Mouse (Mus musculus) heart, postnatal 14 days (tissue): ENCODE results near the gene Pter. TPM values are rescaled to one million over a fixed set of nuclear protein-coding genes. Genes with fewer than 3 reads are reported as not detected.

Experiments used
- DNase-seq, 2 experiments: peaks; one replicate each; pipeline ENCODE4 v3.0.0; 2021 to 2022
- intact Hi-C: fragments of 180-260 bp; cut with DNase I; formaldehyde crosslinking; loops from one replicate; pipeline ENCODE4 v1.15.1; 2025
- total RNA-seq, 2 experiments: library from RNA; stranded (reverse); gene quantifications; 2 replicates each; pipeline ENCODE4 v1.2.3; 2021

Pter gene
- total RNA-seq, 2 experiments from 2014 or later = 5.1 to 5.8 TPM

DNA sequence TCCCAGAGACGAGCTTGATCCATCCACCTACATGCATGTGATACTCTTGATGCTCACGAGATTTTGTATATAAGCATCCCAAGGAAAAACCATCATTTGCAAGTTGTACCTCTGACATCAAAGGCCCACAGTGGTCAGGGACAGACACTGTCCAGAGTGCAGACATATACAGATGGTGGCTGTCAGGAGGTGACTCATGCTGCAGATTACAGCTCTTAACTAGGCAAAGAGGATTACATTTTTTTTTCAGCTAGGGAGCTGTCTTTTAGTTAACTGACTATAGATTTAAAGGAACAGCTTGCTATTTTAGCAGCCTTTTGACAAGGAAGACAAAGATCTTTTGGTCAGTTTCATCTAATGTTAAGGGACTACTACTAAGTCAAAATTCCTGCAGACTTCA, 76.2 kb downstream of the Pter start:
- intact Hi-C loops = no loop called here
- DNase-seq = no peak

DNA sequence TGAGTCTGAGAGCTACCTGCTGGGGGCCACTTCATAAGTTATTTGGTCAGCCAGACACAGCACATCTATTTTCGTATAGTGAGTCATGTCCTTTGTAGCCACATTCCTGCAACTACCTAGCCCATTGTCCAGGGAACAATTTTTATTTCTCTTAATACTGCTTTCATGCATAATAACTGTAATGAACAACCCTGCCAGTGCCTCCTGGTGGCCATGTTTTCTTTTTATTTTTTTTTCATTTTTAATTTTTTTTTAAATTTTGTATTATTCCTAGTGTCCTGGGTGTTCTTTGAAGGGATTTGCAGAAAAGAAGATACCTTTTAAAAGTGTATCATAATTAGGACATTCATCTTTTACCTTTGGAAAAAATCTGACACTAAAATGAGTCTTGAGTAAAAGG, 84.6 kb downstream of the Pter start:
- intact Hi-C loops = no loop called here
- no peak for DNase-seq

DNA sequence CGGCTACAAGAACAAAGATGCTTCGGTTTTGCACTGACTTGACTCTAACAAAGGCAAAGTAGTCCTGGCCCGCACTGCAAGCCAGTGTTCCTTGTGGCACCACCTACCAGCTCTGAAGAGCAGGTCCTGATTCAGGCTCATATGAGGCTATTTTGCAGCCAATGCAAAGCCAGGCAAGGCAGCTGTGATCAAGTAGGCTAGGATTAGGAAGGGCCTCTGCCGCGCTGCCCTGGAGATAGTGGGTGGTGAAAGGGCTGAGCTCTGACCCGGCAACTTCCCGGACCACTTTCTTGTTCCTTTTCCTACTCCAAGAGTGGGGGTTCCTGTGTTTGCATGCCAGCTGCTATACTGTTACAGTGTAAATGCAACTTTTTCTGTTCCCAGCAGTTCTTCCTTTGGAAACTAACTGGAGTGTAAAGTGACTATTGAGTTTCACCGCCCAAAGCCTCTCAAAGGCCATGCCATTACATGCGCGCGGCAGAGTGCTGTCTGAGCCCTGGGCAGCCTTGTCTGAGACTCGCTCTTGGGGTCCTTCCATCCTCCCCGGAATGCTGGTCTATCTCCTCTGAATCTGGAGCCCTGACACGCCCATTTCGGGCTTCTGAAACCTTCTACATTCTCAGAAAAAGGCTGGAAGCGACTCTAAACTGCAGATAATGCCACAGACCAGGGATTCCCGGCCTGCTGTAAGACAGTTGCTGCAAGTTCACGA, 85.6 kb downstream of the Pter start:
- DNase-seq = no peak
- intact Hi-C loops = no loop called here

DNA sequence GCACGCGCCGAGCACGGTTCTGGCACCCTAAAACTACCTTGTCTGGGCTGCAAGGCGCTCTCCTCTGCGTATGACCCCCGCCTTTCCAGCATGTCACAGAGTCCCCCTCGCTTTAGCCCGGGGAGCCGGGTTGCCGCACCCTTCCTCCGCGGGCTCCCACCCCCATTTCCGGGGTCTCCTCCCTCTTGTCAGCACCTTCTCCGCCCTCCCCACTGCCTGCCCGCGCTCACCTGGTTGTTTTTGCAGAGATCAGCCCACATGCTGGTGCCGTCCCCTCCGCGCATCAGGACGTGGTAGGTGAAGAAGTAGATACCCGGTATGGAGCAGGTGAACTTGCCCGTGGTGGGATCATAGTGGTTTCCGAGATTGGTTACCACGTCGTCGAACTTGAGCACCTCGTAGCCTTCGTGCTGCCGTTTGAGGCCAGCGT, 86.2 kb downstream of the Pter start:
- intact Hi-C loops = no loop called here
- peak; percentile 2 to 4 for DNase-seq

DNA sequence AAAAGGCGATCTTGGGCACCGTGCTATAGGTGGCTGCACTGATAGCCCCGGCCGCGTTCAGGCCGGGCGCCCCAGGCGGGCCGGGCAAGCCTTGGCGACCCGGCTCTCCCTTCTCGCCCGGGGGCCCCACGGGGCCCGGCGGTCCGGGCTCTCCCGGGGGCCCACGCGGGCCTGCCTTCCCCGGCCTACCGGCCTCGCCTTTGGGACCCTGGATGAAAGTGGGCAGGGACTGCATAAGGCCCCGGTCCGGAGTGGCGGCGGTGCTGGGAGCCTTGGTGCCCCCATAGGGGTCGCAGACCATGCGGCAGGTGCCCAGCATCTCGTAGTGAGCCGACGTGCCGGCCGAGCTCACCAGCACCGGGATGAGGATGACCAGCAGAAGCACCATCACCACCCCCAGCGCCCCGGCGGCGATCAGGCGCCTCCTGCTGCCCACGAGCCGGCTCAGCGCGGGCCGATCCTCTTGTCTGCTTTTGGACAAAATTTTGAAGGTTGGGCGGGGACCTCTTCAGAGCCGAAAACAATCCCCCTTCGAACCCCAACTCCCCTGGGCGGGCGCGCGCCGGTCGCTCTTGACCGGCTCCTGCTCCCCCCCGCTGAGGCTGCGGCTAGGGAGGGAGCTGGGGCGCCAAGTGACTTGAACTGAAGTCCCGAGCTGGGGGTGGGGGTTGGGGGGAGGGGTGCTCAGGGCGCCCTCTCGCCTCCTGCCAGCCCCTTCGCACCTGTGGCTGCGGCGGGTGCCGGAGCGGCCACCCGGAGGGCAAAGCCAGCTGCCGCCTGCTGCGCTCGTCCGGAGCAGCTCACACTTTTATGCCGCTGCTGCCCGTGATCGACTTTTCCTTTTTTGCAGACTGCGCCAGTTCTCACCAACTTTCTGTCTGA, 86.9 kb downstream of the Pter start:
- DNase-seq = peak; percentile 35 to 58
- intact Hi-C loops = loop anchor here (1.0 kb wide), 1 partner anchor 302 kb away; no protein-coding TSS in a partner anchor

DNA sequence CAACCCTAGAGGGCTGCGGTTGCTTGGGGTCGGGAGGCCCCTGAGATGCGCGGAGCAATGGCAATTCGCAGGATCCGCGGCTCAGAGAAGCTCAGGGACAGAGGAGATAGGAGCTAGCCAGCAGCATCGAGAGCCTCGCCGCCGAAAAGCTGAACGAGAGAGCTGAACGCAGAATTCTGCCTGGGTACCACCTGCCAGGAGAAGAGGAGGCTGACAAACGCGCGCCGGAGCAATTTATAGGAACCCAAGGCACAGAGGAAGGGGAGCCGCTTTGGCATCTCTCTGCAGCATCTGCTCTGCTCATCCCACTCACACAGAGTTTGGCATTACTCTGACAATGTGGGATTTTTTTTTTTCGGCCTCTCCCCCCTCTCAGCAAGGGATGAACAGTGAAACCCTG, 87.6 kb downstream of the Pter start, which contains the start of gene C1ql3:
Gene C1ql3, minus strand, starts transcription at position 335 of the 400 bp plus-strand sequence.
- DNase-seq = no peak
- intact Hi-C loops = loop anchor here (1.0 kb wide), 1 partner anchor 303 kb away; no protein-coding TSS in a partner anchor

DNA sequence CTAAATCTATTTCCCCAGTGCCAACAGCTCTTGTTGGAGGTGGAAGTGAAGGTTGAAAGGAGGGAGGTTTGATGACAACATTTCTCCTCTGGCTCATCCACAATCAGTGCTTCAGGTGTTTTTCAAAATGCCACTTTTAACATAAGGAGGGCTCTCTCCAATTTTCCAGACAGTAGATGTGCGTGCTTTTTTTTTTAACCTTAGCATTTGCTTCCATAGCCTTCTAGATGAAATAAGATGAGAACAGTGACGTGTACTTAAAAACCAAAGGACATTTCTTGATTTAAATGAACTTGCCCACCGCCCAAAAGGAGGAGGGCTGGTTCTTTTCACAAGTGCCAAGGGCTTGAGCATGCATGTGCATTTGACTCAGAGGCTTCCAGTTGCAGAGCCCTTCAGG, 88.1 kb downstream of the Pter start:
- DNase-seq = no peak
- intact Hi-C loops = loop anchor here (1.0 kb wide), 1 partner anchor 304 kb away; no protein-coding TSS in a partner anchor

DNA sequence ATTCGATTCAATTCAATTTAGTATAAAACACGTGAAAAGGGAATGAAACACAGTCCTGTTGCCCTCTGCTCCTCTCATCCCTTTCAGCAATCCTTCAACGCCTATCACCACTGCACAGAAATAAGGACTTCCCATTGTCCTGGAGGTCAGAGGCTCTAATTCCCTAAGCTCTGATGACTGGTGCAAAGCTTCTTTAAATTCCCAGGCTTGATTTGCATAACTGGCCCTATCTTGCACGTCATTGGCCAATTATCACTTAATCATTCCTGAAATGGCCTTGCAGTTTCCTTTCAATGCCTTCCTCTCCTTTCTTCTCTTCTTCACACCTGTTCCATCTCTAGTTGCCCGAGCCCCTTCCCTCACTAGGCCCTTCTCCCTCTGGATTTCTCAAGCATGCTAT, 94.5 kb downstream of the Pter start:
- intact Hi-C loops = no loop called here

DNA sequence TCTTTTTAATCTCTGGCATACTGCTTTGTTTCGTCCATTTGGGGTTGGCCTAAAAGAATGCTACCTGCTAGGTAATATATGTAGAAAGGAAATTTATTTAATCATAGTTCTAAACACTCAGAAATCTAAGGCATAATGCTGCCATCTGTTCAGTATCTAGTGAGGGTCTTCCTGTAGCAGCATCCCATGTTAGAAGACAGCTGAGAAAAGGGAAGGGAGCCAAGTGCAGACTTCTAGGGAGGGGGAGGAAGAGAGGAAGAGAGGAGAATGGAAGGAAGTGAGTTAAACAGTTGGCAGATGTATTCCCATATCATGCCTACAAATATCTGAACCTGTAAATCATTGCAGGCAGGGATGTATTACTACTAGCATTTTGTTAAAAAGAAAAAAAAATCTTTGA, 95.0 kb downstream of the Pter start:
- no peak for DNase-seq
- intact Hi-C loops = no loop called here

More for the DNA sequence above, 94.5 kb downstream of the Pter start:
- no peak for DNase-seq

DNA sequence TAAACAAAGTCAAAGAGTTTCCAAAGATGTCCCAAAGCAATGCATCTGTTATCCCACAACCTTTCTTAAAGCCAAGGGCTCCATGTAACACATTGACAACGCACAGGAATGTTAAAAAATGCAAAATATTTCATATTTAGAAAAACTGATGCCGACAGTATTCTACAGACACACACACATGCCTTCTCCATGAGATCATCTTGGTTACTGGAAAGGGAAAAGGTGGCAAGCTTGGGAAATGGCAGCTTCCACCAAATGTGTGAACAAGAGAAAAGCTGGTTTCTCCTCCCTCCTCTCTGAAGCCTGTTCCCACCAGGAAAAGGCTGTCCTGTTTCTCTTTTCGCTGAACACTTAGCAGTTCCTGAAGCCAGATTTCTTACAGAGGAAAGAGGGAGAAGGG, 114.9 kb downstream of the Pter start:
- intact Hi-C loops = no loop called here
- no peak for DNase-seq

DNA sequence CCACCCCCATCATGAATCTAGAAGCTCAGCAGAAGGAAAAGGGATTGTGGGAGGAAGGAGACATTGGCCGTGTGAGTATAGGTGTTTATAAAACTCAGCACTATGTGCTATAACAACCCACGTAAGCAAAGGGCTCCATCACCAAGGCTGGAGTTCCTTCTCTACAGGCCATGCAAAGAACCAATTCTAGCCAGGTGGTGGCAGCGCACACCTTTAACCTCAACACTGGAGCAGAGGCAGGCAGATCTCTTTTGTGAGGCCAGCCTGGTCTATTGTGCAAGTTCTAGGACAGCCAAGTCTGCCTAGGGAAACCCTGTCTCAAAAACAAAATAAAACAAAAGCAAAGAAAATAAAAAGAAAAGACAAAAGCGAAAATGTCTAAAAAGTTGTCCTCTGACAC, 115.9 kb downstream of the Pter start:
- no peak for DNase-seq
- intact Hi-C loops = no loop called here

DNA sequence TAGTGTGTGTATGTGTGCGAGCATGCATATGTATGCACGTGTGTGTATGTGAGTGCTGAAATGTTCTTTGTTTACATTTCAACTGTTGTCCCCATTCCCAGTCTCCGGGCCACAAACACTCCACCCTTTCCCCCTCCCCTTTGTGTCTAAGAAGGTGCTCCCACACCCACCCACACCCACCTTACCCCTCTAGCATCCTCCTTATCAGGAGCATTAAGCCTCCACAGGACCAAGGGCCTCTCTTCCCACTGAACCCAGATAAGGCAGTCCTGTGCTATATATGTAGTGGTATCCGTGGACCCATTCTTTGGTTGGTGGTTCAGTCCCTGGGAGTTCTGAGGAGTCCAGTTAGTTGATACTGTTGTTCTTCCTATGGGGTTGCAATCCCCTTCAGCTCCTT, 120.7 kb downstream of the Pter start:
- intact Hi-C loops = no loop called here
- DNase-seq = no peak

DNA sequence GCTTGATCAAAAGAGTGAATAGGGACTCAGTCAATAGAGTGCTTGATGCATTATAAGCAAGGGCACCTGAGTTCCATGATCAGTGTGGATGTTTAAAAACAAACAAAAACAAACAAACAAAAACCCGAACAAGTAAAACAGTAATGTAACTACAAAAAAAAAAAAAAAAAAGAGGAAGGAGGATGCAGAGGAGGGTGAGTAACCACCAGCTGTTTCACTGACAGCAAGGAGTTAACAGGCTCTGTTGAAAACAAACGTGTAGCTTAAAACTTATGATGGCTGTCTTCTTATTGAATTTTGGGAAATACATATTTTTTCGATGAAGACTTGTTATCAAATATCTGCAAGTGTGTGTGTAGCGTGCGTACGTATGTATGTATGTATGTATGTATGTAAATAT, 124.8 kb downstream of the Pter start:
- intact Hi-C loops = no loop called here
- DNase-seq = no peak

Other genes starting within 250 kb of the Pter start
- not detected for gene C1ql3, start 87.8 kb downstream of the Pter start, total RNA-seq